Mouse (Mus musculus): Measurements from ENCODE around the gene Dll3. TPM values are rescaled to one million over a fixed set of nuclear protein-coding genes. Genes with fewer than 3 reads are reported as not detected.

Gene Dll3
- 20.3 and 22.2 TPM in 2 replicates for polyA plus RNA-seq (2015; fragmentation: Nextera tagmentation; extraction: Ambion mirVana)

GRCm38 (mm10) chr7:28301616-28302433 lies at the start of gene Dll3:
Dll3 (minus strand) TSS chr7:28302238.
- Histone ChIP-seq H3K27me3 (peaks cover 35% of the 10 kb centered on the region), H3K9ac (peak within 1 kb of the TSS; percentile 80), H3K9me3 (replicated peaks) (no peaks in the 10 kb centered on the region), H3K36me3 (ENCODE audit: poor library complexity, severe bottlenecking) (peaks cover 29% of the 10 kb centered on the region), H3K27ac (peak within 1 kb of the TSS; percentile 91), H3K4me1 (peaks cover 39% of the 10 kb centered on the region), H3K4me3 (peak within 1 kb of the TSS; percentile 51), H3K4me2 (peak within 1 kb of the TSS; percentile 64)
- peak; percentile 76 for ATAC-seq
- under 1% methylated on average over 28 of the region's 30 CpGs for WGBS

- no peak overlapping the region for H3K27ac ChIP-seq
- peaks cover 31% of the 10 kb centered on the region for H3K36me3 ChIP-seq (ENCODE audit: poor library complexity, severe bottlenecking)
- H3K4me3 ChIP-seq: peak overlapping the region; percentile 91
- WGBS: 48% methylated on average over 4 of the region's 4 CpGs
- peaks cover 20% of the 10 kb centered on the region for H3K4me1 ChIP-seq
- no peaks in the 10 kb centered on the region for H3K9me3 ChIP-seq (replicated peaks)
- no peak for ATAC-seq
- H3K27me3 ChIP-seq: no peaks in the 10 kb centered on the region
- peak overlapping the region; percentile 96 for H3K9ac ChIP-seq
- H3K4me2 ChIP-seq: peak overlapping the region; percentile 93
These were observed 49.7 kb upstream of the Dll3 start for GRCm38 (mm10) chr7:28351676-28352191.

GRCm38 (mm10) chr7:28350155-28350883 lies 48.3 kb upstream of the Dll3 start, which contains the start of gene Rps16:
Rps16 (plus strand) TSS chr7:28350652.
- ATAC-seq: peak; percentile 95
- peaks cover 20% of the 10 kb centered on the region for H3K4me1 ChIP-seq
- peak within 1 kb of the TSS; percentile 77 for H3K27ac ChIP-seq
- H3K4me3 ChIP-seq: peak within 1 kb of the TSS; percentile 91
- under 1% methylated on average over 47 of the region's 50 CpGs for WGBS
- no peaks in the 10 kb centered on the region for H3K9me3 ChIP-seq (replicated peaks)
- H3K9ac ChIP-seq: peak within 1 kb of the TSS; percentile 96
- H3K36me3 ChIP-seq (ENCODE audit: poor library complexity, severe bottlenecking): peaks cover 30% of the 10 kb centered on the region
- H3K4me2 ChIP-seq: peak within 1 kb of the TSS; percentile 93
- no peaks in the 10 kb centered on the region for H3K27me3 ChIP-seq

GRCm38 (mm10) chr7:28348601-28349000 lies 46.6 kb upstream of the Dll3 start:
- no peak overlapping the region for H3K9ac ChIP-seq
- no peak overlapping the region for H3K4me3 ChIP-seq
- no peaks in the 10 kb centered on the region for H3K27me3 ChIP-seq
- H3K9me3 ChIP-seq (replicated peaks): no peaks in the 10 kb centered on the region
- H3K4me1 ChIP-seq: peaks cover 20% of the 10 kb centered on the region
- ATAC-seq: no peak
- H3K4me2 ChIP-seq: no peak overlapping the region
- WGBS: 88% methylated on average over 7 of the region's 7 CpGs
- H3K27ac ChIP-seq: no peak overlapping the region
- peaks cover 15% of the 10 kb centered on the region for H3K36me3 ChIP-seq (ENCODE audit: poor library complexity, severe bottlenecking)

GRCm38 (mm10) chr7:28347746-28348145 lies 45.7 kb upstream of the Dll3 start:
- H3K27me3 ChIP-seq: no peaks in the 10 kb centered on the region
- H3K4me1 ChIP-seq: peaks cover 20% of the 10 kb centered on the region
- no peak for ATAC-seq
- WGBS: 83% methylated on average over 3 of the region's 3 CpGs
- H3K36me3 ChIP-seq (ENCODE audit: poor library complexity, severe bottlenecking): peaks cover 7% of the 10 kb centered on the region
- no peak overlapping the region for H3K27ac ChIP-seq
- H3K9ac ChIP-seq: 0 out of 2 replicates have a peak overlapping the region, but pooled peaks have one; percentile 8
- H3K4me2 ChIP-seq: no peak overlapping the region
- no peak overlapping the region for H3K4me3 ChIP-seq
- H3K9me3 ChIP-seq (replicated peaks): no peaks in the 10 kb centered on the region

GRCm38 (mm10) chr7:28344637-28345036 lies 42.6 kb upstream of the Dll3 start:
- H3K4me1 ChIP-seq: peaks cover 2% of the 10 kb centered on the region; the same call in 1 of the 2 replicates
- no peak overlapping the region for H3K27ac ChIP-seq
- no peaks in the 10 kb centered on the region for H3K36me3 ChIP-seq (ENCODE audit: poor library complexity, severe bottlenecking)
- peak; percentile 36; the same call in 1 of the 2 replicates for ATAC-seq
- no peak overlapping the region for H3K9ac ChIP-seq
- H3K9me3 ChIP-seq (replicated peaks): no peaks in the 10 kb centered on the region
- H3K4me3 ChIP-seq: no peak overlapping the region
- no peak overlapping the region for H3K4me2 ChIP-seq
- no peaks in the 10 kb centered on the region for H3K27me3 ChIP-seq
- WGBS: 7% methylated on average over 4 of the region's 4 CpGs

- H3K9ac ChIP-seq: no peak overlapping the region
- H3K36me3 ChIP-seq (ENCODE audit: poor library complexity, severe bottlenecking): 0 out of 2 replicates have a peak, but pooled peaks cover under 1% of the 10 kb centered on the region
- ATAC-seq: no peak
- no peak overlapping the region for H3K4me3 ChIP-seq
- H3K27ac ChIP-seq: no peak overlapping the region
- no peak overlapping the region for H3K4me2 ChIP-seq
- H3K4me1 ChIP-seq: peaks cover 14% of the 10 kb centered on the region
- H3K27me3 ChIP-seq: no peaks in the 10 kb centered on the region
- H3K9me3 ChIP-seq (replicated peaks): no peaks in the 10 kb centered on the region
- 45% methylated on average over 7 of the region's 7 CpGs for WGBS
These were observed 39.3 kb upstream of the Dll3 start for GRCm38 (mm10) chr7:28341381-28341780.

- Histone ChIP-seq H3K9ac (peak overlapping the region; percentile 97), H3K27ac (peak overlapping the region; percentile 84; the same call in 1 of the 2 replicates), H3K27me3 (no peaks in the 10 kb centered on the region), H3K4me1 (peaks cover 22% of the 10 kb centered on the region), H3K4me3 (peak overlapping the region; percentile 96), H3K4me2 (peak overlapping the region; percentile 90), H3K9me3 (replicated peaks) (no peaks in the 10 kb centered on the region), H3K36me3 (ENCODE audit: poor library complexity, severe bottlenecking) (peaks cover 11% of the 10 kb centered on the region)
- WGBS: 81% methylated on average over 19 of the region's 19 CpGs
- ATAC-seq: no peak
These were observed 37.3 kb upstream of the Dll3 start for GRCm38 (mm10) chr7:28339213-28339917.

GRCm38 (mm10) chr7:28338108-28338998 lies 36.3 kb upstream of the Dll3 start, which contains the start of gene Supt5:
Supt5 (minus strand) TSS chr7:28338746.
- peak within 1 kb of the TSS; percentile 96 for H3K4me3 ChIP-seq
- H3K4me1 ChIP-seq: peaks cover 22% of the 10 kb centered on the region
- peak; percentile 99 for ATAC-seq
- peaks cover 11% of the 10 kb centered on the region for H3K36me3 ChIP-seq (ENCODE audit: poor library complexity, severe bottlenecking)
- no peaks in the 10 kb centered on the region for H3K27me3 ChIP-seq
- H3K27ac ChIP-seq: peak within 1 kb of the TSS; percentile 84
- under 1% methylated on average over 77 of the region's 77 CpGs for WGBS
- no peaks in the 10 kb centered on the region for H3K9me3 ChIP-seq (replicated peaks)
- peak within 1 kb of the TSS; percentile 90 for H3K4me2 ChIP-seq
- peak within 1 kb of the TSS; percentile 97 for H3K9ac ChIP-seq

GRCm38 (mm10) chr7:28335471-28335870 lies 33.4 kb upstream of the Dll3 start:
- Histone ChIP-seq H3K36me3 (ENCODE audit: poor library complexity, severe bottlenecking) (peaks cover 25% of the 10 kb centered on the region), H3K27ac (no peak overlapping the region), H3K4me2 (no peak overlapping the region), H3K9me3 (replicated peaks) (no peaks in the 10 kb centered on the region), H3K27me3 (no peaks in the 10 kb centered on the region), H3K4me1 (peaks cover 22% of the 10 kb centered on the region), H3K4me3 (no peak overlapping the region), H3K9ac (0 out of 2 replicates have a peak overlapping the region, but pooled peaks have one; percentile 13)
- ATAC-seq: no peak
- WGBS: 86% methylated on average over 2 of the region's 2 CpGs

GRCm38 (mm10) chr7:28334534-28334933 lies 32.5 kb upstream of the Dll3 start:
- WGBS: 97% methylated on average over 4 of the region's 4 CpGs
- no peak for ATAC-seq
- H3K9ac ChIP-seq: no peak overlapping the region

More at GRCm38 (mm10) chr7:28334534-28334933, 32.5 kb upstream of the Dll3 start:
- Histone ChIP-seq H3K27me3 (no peaks in the 10 kb centered on the region), H3K9me3 (replicated peaks) (no peaks in the 10 kb centered on the region), H3K4me1 (peaks cover 22% of the 10 kb centered on the region), H3K4me2 (no peak overlapping the region), H3K4me3 (no peak overlapping the region), H3K27ac (no peak overlapping the region), H3K36me3 (ENCODE audit: poor library complexity, severe bottlenecking) (peaks cover 35% of the 10 kb centered on the region)
